Mouse (Mus musculus): ENCODE results near the gene Rhd. TPM values are rescaled to one million over a fixed set of nuclear protein-coding genes. Genes with fewer than 3 reads are reported as not detected.

The Rhd gene
- polyA plus RNA-seq, 1 experiment: 147 TPM

DNA sequence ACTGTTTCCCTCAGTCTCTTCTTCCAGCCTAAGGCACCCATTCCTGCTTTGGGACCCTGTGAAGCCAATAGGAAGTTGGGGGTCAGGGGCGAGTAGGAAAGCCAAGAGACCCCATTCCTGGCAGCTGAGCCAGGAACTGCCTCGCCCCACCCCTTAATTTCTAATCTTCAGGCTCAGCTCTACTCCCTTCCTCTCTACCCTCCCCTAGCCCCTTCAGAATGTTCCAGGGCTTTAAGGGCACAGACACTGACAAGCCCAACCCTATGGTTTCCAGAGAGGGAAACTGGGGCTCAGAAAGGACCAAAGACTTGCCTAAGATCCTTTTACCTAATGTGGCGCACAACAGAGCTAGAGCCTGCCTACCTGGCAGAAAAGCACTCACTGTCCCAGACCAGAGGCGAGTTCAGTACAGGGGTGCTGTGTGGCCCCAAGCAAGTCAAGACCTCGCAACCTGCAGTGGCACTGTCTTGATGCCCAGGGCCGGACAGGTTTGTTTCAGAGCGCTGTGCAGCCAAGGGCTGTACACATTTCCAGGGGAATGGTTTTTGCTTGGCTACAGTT, 5.6 kb downstream of the Rhd start:
- Histone ChIP-seq H3K4me1 (ENCODE audit: control insufficient read depth, insufficient read depth, low read length) (no peaks in the 10 kb centered on the region; the same call in 1 of the 2 replicates), H3K27ac (ENCODE audit: control insufficient read depth, insufficient read depth, low read depth, low read length, poor library complexity) (peak overlapping the region; percentile 94), H3K4me3 (replicated peaks; ENCODE audit: control insufficient read depth, low read depth, low read length) (peak overlapping the region; percentile 17)
- TF ChIP-seq CTCF (IDR thresholded peaks at IDR 0.05; ENCODE audit: control insufficient read depth, insufficient read depth, low read length) (no peak), POLR2A (IDR thresholded peaks at IDR 0.05; ENCODE audit: borderline replicate concordance, control insufficient read depth, low read depth, low read length) (no peak)
- WGBS: 52% methylated on average over 7 of the region's 7 CpGs

DNA sequence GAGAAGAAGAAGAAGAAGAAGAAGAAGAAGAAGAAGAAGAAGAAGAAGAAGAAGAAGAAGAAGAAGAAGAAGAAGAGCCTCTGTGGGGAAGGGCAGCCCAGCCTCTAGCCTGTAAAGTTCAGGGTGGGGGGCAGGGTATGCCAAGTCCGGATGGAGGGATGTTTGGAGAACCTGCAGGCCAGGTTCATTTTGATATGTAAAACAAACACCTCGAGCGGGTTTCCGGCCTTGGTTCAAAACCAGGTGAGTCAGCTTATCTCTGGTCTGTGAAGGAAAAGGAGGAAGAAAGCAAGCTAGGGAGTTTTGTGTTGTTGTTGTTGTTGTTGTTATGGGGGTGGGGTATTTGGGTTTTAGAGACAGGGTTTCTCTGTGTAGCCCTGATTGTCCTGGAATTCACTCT, 7.1 kb downstream of the Rhd start:
- 58% methylated on average over 4 of the region's 4 CpGs for WGBS
- no peaks in the 10 kb centered on the region; the same call in 1 of the 2 replicates for H3K4me1 ChIP-seq (ENCODE audit: control insufficient read depth, insufficient read depth, low read length)
- no peak overlapping the region for H3K27ac ChIP-seq (ENCODE audit: control insufficient read depth, insufficient read depth, low read depth, low read length, poor library complexity)
- TF ChIP-seq POLR2A (IDR thresholded peaks at IDR 0.05; ENCODE audit: borderline replicate concordance, control insufficient read depth, low read depth, low read length): no peak
- TF ChIP-seq CTCF (IDR thresholded peaks at IDR 0.05; ENCODE audit: control insufficient read depth, insufficient read depth, low read length): no peak
- H3K4me3 ChIP-seq (replicated peaks; ENCODE audit: control insufficient read depth, low read depth, low read length): no peak overlapping the region

DNA sequence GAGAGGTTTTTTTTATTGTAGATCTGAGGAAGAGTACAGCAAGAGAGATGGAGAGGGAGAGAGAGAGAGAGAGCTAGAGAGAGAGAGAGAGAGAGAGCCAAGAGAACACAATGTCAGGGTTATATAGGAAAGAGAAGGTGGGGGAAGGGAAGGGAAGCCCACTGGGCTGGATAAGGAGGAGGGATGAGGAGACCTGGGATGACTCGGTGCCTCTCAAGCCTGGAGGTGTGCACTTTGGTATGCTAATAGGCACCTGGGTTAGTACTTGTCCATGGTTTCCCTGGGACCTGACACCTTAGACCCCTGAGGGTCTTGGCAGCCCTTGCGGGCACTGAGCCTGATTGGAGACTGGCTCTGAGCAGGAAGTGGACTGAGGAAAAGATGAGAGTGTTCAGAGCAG, 7.6 kb downstream of the Rhd start:
- H3K27ac ChIP-seq (ENCODE audit: control insufficient read depth, insufficient read depth, low read depth, low read length, poor library complexity): no peak overlapping the region
- TF ChIP-seq CTCF (IDR thresholded peaks at IDR 0.05; ENCODE audit: control insufficient read depth, insufficient read depth, low read length) (no peak), POLR2A (IDR thresholded peaks at IDR 0.05; ENCODE audit: borderline replicate concordance, control insufficient read depth, low read depth, low read length) (no peak)
- 80% methylated on average over 2 of the region's 2 CpGs for WGBS
- H3K4me3 ChIP-seq (replicated peaks; ENCODE audit: control insufficient read depth, low read depth, low read length): no peak overlapping the region
- H3K4me1 ChIP-seq (ENCODE audit: control insufficient read depth, insufficient read depth, low read length): no peaks in the 10 kb centered on the region; the same call in 1 of the 2 replicates

DNA sequence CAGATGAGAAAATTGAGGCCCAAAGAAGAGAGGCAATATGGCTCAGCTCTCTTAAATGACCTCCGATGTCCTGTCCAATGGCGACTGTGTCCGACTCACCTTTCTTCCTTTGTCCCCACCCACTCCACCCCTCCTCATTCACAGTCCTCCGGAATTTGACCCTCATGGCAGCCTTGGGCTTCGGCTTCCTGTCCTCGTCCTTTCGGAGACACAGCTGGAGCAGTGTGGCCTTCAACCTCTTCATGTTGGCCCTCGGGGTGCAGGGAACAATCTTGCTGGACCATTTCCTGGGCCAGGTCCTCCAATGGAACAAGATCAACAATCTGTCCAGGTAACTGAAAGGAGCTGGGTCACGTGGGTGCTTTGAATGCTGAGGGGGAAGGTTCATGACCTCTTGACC, 11.8 kb downstream of the Rhd start:
- Histone ChIP-seq H3K4me3 (replicated peaks; ENCODE audit: control insufficient read depth, low read depth, low read length) (no peak overlapping the region), H3K27ac (ENCODE audit: control insufficient read depth, insufficient read depth, low read depth, low read length, poor library complexity) (no peak overlapping the region), H3K4me1 (ENCODE audit: control insufficient read depth, insufficient read depth, low read length) (no peaks in the 10 kb centered on the region)
- TF ChIP-seq CTCF (IDR thresholded peaks at IDR 0.05; ENCODE audit: control insufficient read depth, insufficient read depth, low read length) (no peak), POLR2A (IDR thresholded peaks at IDR 0.05; ENCODE audit: borderline replicate concordance, control insufficient read depth, low read depth, low read length) (no peak)
- WGBS: 87% methylated on average over 9 of the region's 9 CpGs

GRCm38 (mm10) chr4:134879410-134879981, 15.2 kb downstream of the Rhd start:
- H3K4me3 ChIP-seq (replicated peaks; ENCODE audit: control insufficient read depth, low read depth, low read length): no peak overlapping the region
- no peaks in the 10 kb centered on the region for H3K4me1 ChIP-seq (ENCODE audit: control insufficient read depth, insufficient read depth, low read length)
- no peak overlapping the region for H3K27ac ChIP-seq (ENCODE audit: control insufficient read depth, insufficient read depth, low read depth, low read length, poor library complexity)
- WGBS: 11% methylated on average over 17 of the region's 17 CpGs
- peak; percentile 80 for TF ChIP-seq CTCF (IDR thresholded peaks at IDR 0.05; ENCODE audit: control insufficient read depth, insufficient read depth, low read length)
- TF ChIP-seq POLR2A (IDR thresholded peaks at IDR 0.05; ENCODE audit: borderline replicate concordance, control insufficient read depth, low read depth, low read length): no peak

DNA sequence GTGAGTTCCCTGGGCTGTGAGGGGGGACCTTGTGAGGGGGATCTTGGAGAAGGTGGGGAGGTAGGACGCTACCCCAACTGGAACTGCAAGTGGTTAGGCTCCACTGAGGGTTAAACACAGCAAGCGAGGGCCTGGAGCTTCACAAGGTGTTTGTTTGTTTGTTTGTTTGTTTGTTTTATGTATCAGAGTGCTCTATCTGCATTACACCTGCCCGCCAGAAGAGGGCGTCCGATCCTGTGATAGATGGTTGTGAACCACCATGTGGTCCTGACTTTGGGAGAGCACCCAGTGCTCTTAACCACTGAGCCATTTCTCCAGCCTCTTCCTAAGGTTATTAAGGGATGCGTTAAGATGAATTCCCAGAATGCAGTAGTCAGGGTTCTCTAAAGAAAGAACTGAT, 15.7 kb downstream of the Rhd start:
- TF ChIP-seq POLR2A (IDR thresholded peaks at IDR 0.05; ENCODE audit: borderline replicate concordance, control insufficient read depth, low read depth, low read length): no peak
- peak; percentile 58 for TF ChIP-seq CTCF (IDR thresholded peaks at IDR 0.05; ENCODE audit: control insufficient read depth, insufficient read depth, low read length)
- no peak overlapping the region for H3K4me3 ChIP-seq (replicated peaks; ENCODE audit: control insufficient read depth, low read depth, low read length)
- no peaks in the 10 kb centered on the region for H3K4me1 ChIP-seq (ENCODE audit: control insufficient read depth, insufficient read depth, low read length)
- H3K27ac ChIP-seq (ENCODE audit: control insufficient read depth, insufficient read depth, low read depth, low read length, poor library complexity): no peak overlapping the region
- WGBS: 51% methylated on average over 6 of the region's 6 CpGs

GRCm38 (mm10) chr4:134883266-134883665, 18.9 kb downstream of the Rhd start:
- 42% methylated on average over 7 of the region's 7 CpGs for WGBS
- no peaks in the 10 kb centered on the region for H3K4me1 ChIP-seq (ENCODE audit: control insufficient read depth, insufficient read depth, low read length)
- TF ChIP-seq CTCF (IDR thresholded peaks at IDR 0.05; ENCODE audit: control insufficient read depth, insufficient read depth, low read length) (peak; percentile 69), POLR2A (IDR thresholded peaks at IDR 0.05; ENCODE audit: borderline replicate concordance, control insufficient read depth, low read depth, low read length) (no peak)
- H3K4me3 ChIP-seq (replicated peaks; ENCODE audit: control insufficient read depth, low read depth, low read length): no peak overlapping the region
- H3K27ac ChIP-seq (ENCODE audit: control insufficient read depth, insufficient read depth, low read depth, low read length, poor library complexity): no peak overlapping the region

- H3K4me1 ChIP-seq (ENCODE audit: control insufficient read depth, insufficient read depth, low read length): no peaks in the 10 kb centered on the region
- no peak overlapping the region for H3K27ac ChIP-seq (ENCODE audit: control insufficient read depth, insufficient read depth, low read depth, low read length, poor library complexity)
- TF ChIP-seq CTCF (IDR thresholded peaks at IDR 0.05; ENCODE audit: control insufficient read depth, insufficient read depth, low read length) (no peak), POLR2A (IDR thresholded peaks at IDR 0.05; ENCODE audit: borderline replicate concordance, control insufficient read depth, low read depth, low read length) (no peak)
- no peak overlapping the region for H3K4me3 ChIP-seq (replicated peaks; ENCODE audit: control insufficient read depth, low read depth, low read length)
- 68% methylated on average over 10 of the region's 10 CpGs for WGBS
These were observed 19.5 kb downstream of the Rhd start for GRCm38 (mm10) chr4:134883808-134884207.

All from bone marrow, adult 2 months (tissue).